Mouse (Mus musculus) spleen, adult 2 months (tissue): ENCODE results near the gene Hk1.

ENCODE experiments used
- CTCF ChIP-seq: fragments of 200-500 bp; IDR thresholded peaks from 2 replicates; pipeline ENCODE4 v1.5.1; 2011; ENCODE audit warnings: mild to moderate bottlenecking, inconsistent platforms; ENCODE audit not compliant: insufficient read depth, insufficient read length, insufficient replicate concordance; ENCODE audit errors: extremely low read depth
- POLR2A ChIP-seq: fragments of 200-500 bp; IDR thresholded peaks from 2 replicates; pipeline ENCODE4 v1.6.1; 2011; ENCODE audit warnings: low read depth, low read length, inconsistent platforms

DNA sequence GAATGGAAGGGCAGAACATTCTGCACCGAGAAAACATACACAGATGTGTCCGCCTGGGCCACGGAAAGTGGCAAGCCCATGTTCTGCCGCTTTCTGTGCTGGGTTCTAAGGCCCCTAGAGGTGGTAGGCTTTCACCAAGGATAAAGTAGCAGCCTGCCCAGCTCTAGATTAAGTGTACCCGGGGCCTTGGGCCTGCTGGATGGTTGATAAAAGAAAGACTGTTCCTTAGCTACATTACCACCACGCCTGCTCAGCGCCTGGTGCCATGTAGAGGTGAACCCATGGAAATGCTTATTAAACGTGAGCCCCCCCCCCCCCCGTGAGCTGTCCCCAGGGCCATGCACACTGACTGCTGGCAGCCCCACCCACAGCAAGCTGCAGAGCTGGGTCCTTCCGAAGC lies 142.5 kb downstream of the Hk1 start:
- TF ChIP-seq POLR2A = no peak
- TF ChIP-seq CTCF = no peak
